Mouse (Mus musculus): ENCODE results near the gene Sike1. TPM values are rescaled to one million over a fixed set of nuclear protein-coding genes. Genes with fewer than 3 reads are reported as not detected.
A peak's percentile ranks its signal among the peaks of the same experiment; 100 is the strongest.

Gene Sike1
- polyA plus RNA-seq, 1 experiment from 2014 or later, result 61.9 TPM

GRCm38 (mm10) chr3:102976906-102977305 lies 18.6 kb upstream of the Sike1 start:
- no peaks in the 10 kb centered on the region for H3K4me1 ChIP-seq (ENCODE audit: control insufficient read depth, insufficient read depth, low read length)
- H3K27me3 ChIP-seq (ENCODE audit: control insufficient read depth, insufficient read depth, low read length), result no peaks in the 10 kb centered on the region
- WGBS, result 77% methylated on average over 4 of the region's 4 CpGs
- no peak overlapping the region for H3K9ac ChIP-seq (replicated peaks; ENCODE audit: low read depth, low read length)
- H3K9me3 ChIP-seq (ENCODE audit: control insufficient read depth, low read depth, low read length), result no peaks in the 10 kb centered on the region
- ATAC-seq (ENCODE audit: insufficient number of reproducible peaks, insufficient read depth, low FRiP score, low read depth), result no peak
- no peak overlapping the region for H3K27ac ChIP-seq (ENCODE audit: low read length)
- H3K4me3 ChIP-seq (ENCODE audit: low read depth, low read length), result no peak overlapping the region
- H3K36me3 ChIP-seq (ENCODE audit: control insufficient read depth, insufficient read depth, low read length), result no peaks in the 10 kb centered on the region
- H3K4me2 ChIP-seq (replicated peaks; ENCODE audit: low read depth, low read length), result no peak overlapping the region

- ATAC-seq (ENCODE audit: insufficient number of reproducible peaks, insufficient read depth, low FRiP score, low read depth), result 0 out of 2 replicates have a peak, but pooled peaks have one; percentile 46
- Histone ChIP-seq H3K4me3 (ENCODE audit: low read depth, low read length) (no peak overlapping the region), H3K36me3 (ENCODE audit: control insufficient read depth, insufficient read depth, low read length) (no peaks in the 10 kb centered on the region), H3K4me1 (ENCODE audit: control insufficient read depth, insufficient read depth, low read length) (no peaks in the 10 kb centered on the region), H3K9me3 (ENCODE audit: control insufficient read depth, low read depth, low read length) (no peaks in the 10 kb centered on the region), H3K4me2 (replicated peaks; ENCODE audit: low read depth, low read length) (no peak overlapping the region), H3K27me3 (ENCODE audit: control insufficient read depth, insufficient read depth, low read length) (no peaks in the 10 kb centered on the region), H3K9ac (replicated peaks; ENCODE audit: low read depth, low read length) (no peak overlapping the region), H3K27ac (ENCODE audit: low read length) (no peak overlapping the region)
- WGBS, result 29% methylated on average over 10 of the region's 10 CpGs
These were observed 15.8 kb upstream of the Sike1 start for GRCm38 (mm10) chr3:102979550-102980348.

- no peak overlapping the region for H3K4me3 ChIP-seq (ENCODE audit: low read depth, low read length)
- ATAC-seq (ENCODE audit: insufficient number of reproducible peaks, insufficient read depth, low FRiP score, low read depth), result no peak
- H3K4me1 ChIP-seq (ENCODE audit: control insufficient read depth, insufficient read depth, low read length), result no peaks in the 10 kb centered on the region
- H3K4me2 ChIP-seq (replicated peaks; ENCODE audit: low read depth, low read length), result no peak overlapping the region
- H3K9me3 ChIP-seq (ENCODE audit: control insufficient read depth, low read depth, low read length), result no peaks in the 10 kb centered on the region
- no peaks in the 10 kb centered on the region for H3K27me3 ChIP-seq (ENCODE audit: control insufficient read depth, insufficient read depth, low read length)
- no peak overlapping the region for H3K9ac ChIP-seq (replicated peaks; ENCODE audit: low read depth, low read length)
- no peaks in the 10 kb centered on the region for H3K36me3 ChIP-seq (ENCODE audit: control insufficient read depth, insufficient read depth, low read length)
- 39% methylated on average over 3 of the region's 3 CpGs for WGBS
- no peak overlapping the region for H3K27ac ChIP-seq (ENCODE audit: low read length)
These were observed 15.2 kb upstream of the Sike1 start for GRCm38 (mm10) chr3:102980349-102980736.

- no peak for ATAC-seq (ENCODE audit: insufficient number of reproducible peaks, insufficient read depth, low FRiP score, low read depth)
- Histone ChIP-seq H3K36me3 (ENCODE audit: control insufficient read depth, insufficient read depth, low read length) (no peaks in the 10 kb centered on the region), H3K9me3 (ENCODE audit: control insufficient read depth, low read depth, low read length) (no peaks in the 10 kb centered on the region), H3K27ac (ENCODE audit: low read length) (no peak overlapping the region), H3K9ac (replicated peaks; ENCODE audit: low read depth, low read length) (no peak overlapping the region), H3K27me3 (ENCODE audit: control insufficient read depth, insufficient read depth, low read length) (no peaks in the 10 kb centered on the region), H3K4me1 (ENCODE audit: control insufficient read depth, insufficient read depth, low read length) (no peaks in the 10 kb centered on the region), H3K4me3 (ENCODE audit: low read depth, low read length) (no peak overlapping the region), H3K4me2 (replicated peaks; ENCODE audit: low read depth, low read length) (no peak overlapping the region)
- 70% methylated on average over 8 of the region's 8 CpGs for WGBS
These were observed 4.5 kb upstream of the Sike1 start for GRCm38 (mm10) chr3:102991041-102991440.

GRCm38 (mm10) chr3:102992936-102993335 lies 2.6 kb upstream of the Sike1 start:
- H3K4me1 ChIP-seq (ENCODE audit: control insufficient read depth, insufficient read depth, low read length), result peaks cover 3% of the 10 kb centered on the region; the same call in 1 of the 2 replicates
- no peak overlapping the region for H3K9ac ChIP-seq (replicated peaks; ENCODE audit: low read depth, low read length)
- no peak for ATAC-seq (ENCODE audit: insufficient number of reproducible peaks, insufficient read depth, low FRiP score, low read depth)
- no peaks in the 10 kb centered on the region for H3K9me3 ChIP-seq (ENCODE audit: control insufficient read depth, low read depth, low read length)
- H3K4me3 ChIP-seq (ENCODE audit: low read depth, low read length), result no peak overlapping the region
- no peaks in the 10 kb centered on the region for H3K27me3 ChIP-seq (ENCODE audit: control insufficient read depth, insufficient read depth, low read length)
- no peaks in the 10 kb centered on the region for H3K36me3 ChIP-seq (ENCODE audit: control insufficient read depth, insufficient read depth, low read length)
- H3K4me2 ChIP-seq (replicated peaks; ENCODE audit: low read depth, low read length), result no peak overlapping the region
- H3K27ac ChIP-seq (ENCODE audit: low read length), result no peak overlapping the region
- 25% methylated on average over 3 of the region's 3 CpGs for WGBS

- Histone ChIP-seq H3K4me2 (replicated peaks; ENCODE audit: low read depth, low read length) (peak overlapping the region; percentile 55), H3K9me3 (ENCODE audit: control insufficient read depth, low read depth, low read length) (no peaks in the 10 kb centered on the region), H3K27ac (ENCODE audit: low read length) (peak overlapping the region; percentile 84; the same call in 1 of the 2 replicates), H3K27me3 (ENCODE audit: control insufficient read depth, insufficient read depth, low read length) (no peaks in the 10 kb centered on the region), H3K9ac (replicated peaks; ENCODE audit: low read depth, low read length) (0 out of 2 replicates have a peak overlapping the region, but pooled peaks have one; percentile 69), H3K4me3 (ENCODE audit: low read depth, low read length) (peak overlapping the region; percentile 64), H3K4me1 (ENCODE audit: control insufficient read depth, insufficient read depth, low read length) (peaks cover 3% of the 10 kb centered on the region; the same call in 1 of the 2 replicates), H3K36me3 (ENCODE audit: control insufficient read depth, insufficient read depth, low read length) (peaks cover 10% of the 10 kb centered on the region)
- 48% methylated on average over 7 of the region's 7 CpGs for WGBS
- no peak for ATAC-seq (ENCODE audit: insufficient number of reproducible peaks, insufficient read depth, low FRiP score, low read depth)
These were observed 289 bp upstream of the Sike1 start for GRCm38 (mm10) chr3:102995233-102995604.

GRCm38 (mm10) chr3:102997036-102997435 lies 1.5 kb downstream of the Sike1 start:
- Histone ChIP-seq H3K36me3 (ENCODE audit: control insufficient read depth, insufficient read depth, low read length) (peaks cover 22% of the 10 kb centered on the region), H3K4me2 (replicated peaks; ENCODE audit: low read depth, low read length) (no peak overlapping the region), H3K4me3 (ENCODE audit: low read depth, low read length) (no peak overlapping the region), H3K4me1 (ENCODE audit: control insufficient read depth, insufficient read depth, low read length) (peaks cover 3% of the 10 kb centered on the region; the same call in 1 of the 2 replicates), H3K27ac (ENCODE audit: low read length) (no peak overlapping the region), H3K9me3 (ENCODE audit: control insufficient read depth, low read depth, low read length) (no peaks in the 10 kb centered on the region), H3K9ac (replicated peaks; ENCODE audit: low read depth, low read length) (no peak overlapping the region), H3K27me3 (ENCODE audit: control insufficient read depth, insufficient read depth, low read length) (no peaks in the 10 kb centered on the region)
- no peak for ATAC-seq (ENCODE audit: insufficient number of reproducible peaks, insufficient read depth, low FRiP score, low read depth)
- 77% methylated on average over 10 of the region's 10 CpGs for WGBS

GRCm38 (mm10) chr3:102997591-102997990 lies 2.1 kb downstream of the Sike1 start:
- H3K9ac ChIP-seq (replicated peaks; ENCODE audit: low read depth, low read length), result no peak overlapping the region
- peaks cover 22% of the 10 kb centered on the region for H3K36me3 ChIP-seq (ENCODE audit: control insufficient read depth, insufficient read depth, low read length)
- H3K27ac ChIP-seq (ENCODE audit: low read length), result no peak overlapping the region
- H3K9me3 ChIP-seq (ENCODE audit: control insufficient read depth, low read depth, low read length), result no peaks in the 10 kb centered on the region
- ATAC-seq (ENCODE audit: insufficient number of reproducible peaks, insufficient read depth, low FRiP score, low read depth), result no peak
- 84% methylated on average over 3 of the region's 3 CpGs for WGBS
- peaks cover 3% of the 10 kb centered on the region; the same call in 1 of the 2 replicates for H3K4me1 ChIP-seq (ENCODE audit: control insufficient read depth, insufficient read depth, low read length)
- no peaks in the 10 kb centered on the region for H3K27me3 ChIP-seq (ENCODE audit: control insufficient read depth, insufficient read depth, low read length)
- H3K4me3 ChIP-seq (ENCODE audit: low read depth, low read length), result no peak overlapping the region
- no peak overlapping the region for H3K4me2 ChIP-seq (replicated peaks; ENCODE audit: low read depth, low read length)

All from stomach, embryonic 14.5 days (tissue).